Mouse (Mus musculus) liver, embryonic 13.5 days (tissue): Measurements from ENCODE around the gene Pgs1. TPM values are rescaled to one million over a fixed set of nuclear protein-coding genes. Genes with fewer than 3 reads are reported as not detected.

Experiments
- ATAC-seq: fragments of 200-750 bp; cut with Nextera tagmentation; 2 replicates; pipeline ENCODE4 v1.8.0; 2017; ENCODE audit warnings: low read depth, mild to moderate bottlenecking, moderate number of reproducible peaks, moderate library complexity
- DNase-seq: peaks from one replicate; pipeline ENCODE4 v3.0.0; 2022
- H3K27ac ChIP-seq: fragments of 300-500 bp; sonication (generic); 2 replicates; pipeline ENCODE4 v1.5.1; 2015; ENCODE audit warnings: moderate library complexity, mild to moderate bottlenecking, inconsistent platforms
- H3K27me3 ChIP-seq: fragments of 300-500 bp; sonication (generic); 2 replicates; pipeline ENCODE4 v1.6.1; 2015; ENCODE audit warnings: mild to moderate bottlenecking, inconsistent platforms
- H3K36me3 ChIP-seq: fragments of 300-500 bp; sonication (generic); 2 replicates; pipeline ENCODE4 v1.6.1; 2015; ENCODE audit warnings: mild to moderate bottlenecking, inconsistent platforms
- H3K4me1 ChIP-seq: fragments of 300-500 bp; sonication (generic); replicated peaks from 2 replicates; pipeline ENCODE4 v1.6.1; 2015; ENCODE audit warnings: inconsistent platforms
- H3K4me2 ChIP-seq: fragments of 300-500 bp; sonication (generic); 2 replicates; pipeline ENCODE4 v1.6.1; 2015; ENCODE audit warnings: inconsistent platforms, mild to moderate bottlenecking, moderate library complexity
- H3K4me3 ChIP-seq: fragments of 300-500 bp; sonication (generic); replicated peaks from 2 replicates; pipeline ENCODE4 v1.5.1; 2015; ENCODE audit warnings: mild to moderate bottlenecking, inconsistent platforms
- H3K9ac ChIP-seq: fragments of 300-500 bp; sonication (generic); 2 replicates; pipeline ENCODE4 v1.6.1; 2015; ENCODE audit warnings: mild to moderate bottlenecking, inconsistent platforms
- H3K9me3 ChIP-seq: fragments of 300-500 bp; sonication (generic); replicated peaks from 2 replicates; pipeline ENCODE4 v1.6.1; 2016; ENCODE audit warnings: inconsistent platforms
- WGBS: fragments of 180-500 bp; shearing (Covaris S2); methylation state at CpG from one replicate; pipeline ENCODE4 v1.1.7; 2015; ENCODE audit not compliant: insufficient replicate concordance; 5-methylcytosine and 5-hydroxymethylcytosine counted together
- polyA plus RNA-seq: library from polyadenylated mRNA; unstranded; fragments of >200 nt; fragmentation: Nextera tagmentation; extraction: Ambion mirVana; gene quantifications from 2 replicates; pipeline ENCODE4 v1.2.1, GENCODE M21; 2015

The Pgs1 gene
- polyA plus RNA-seq, 1 experiment from 2014 or later, result 18.1 TPM

DNA sequence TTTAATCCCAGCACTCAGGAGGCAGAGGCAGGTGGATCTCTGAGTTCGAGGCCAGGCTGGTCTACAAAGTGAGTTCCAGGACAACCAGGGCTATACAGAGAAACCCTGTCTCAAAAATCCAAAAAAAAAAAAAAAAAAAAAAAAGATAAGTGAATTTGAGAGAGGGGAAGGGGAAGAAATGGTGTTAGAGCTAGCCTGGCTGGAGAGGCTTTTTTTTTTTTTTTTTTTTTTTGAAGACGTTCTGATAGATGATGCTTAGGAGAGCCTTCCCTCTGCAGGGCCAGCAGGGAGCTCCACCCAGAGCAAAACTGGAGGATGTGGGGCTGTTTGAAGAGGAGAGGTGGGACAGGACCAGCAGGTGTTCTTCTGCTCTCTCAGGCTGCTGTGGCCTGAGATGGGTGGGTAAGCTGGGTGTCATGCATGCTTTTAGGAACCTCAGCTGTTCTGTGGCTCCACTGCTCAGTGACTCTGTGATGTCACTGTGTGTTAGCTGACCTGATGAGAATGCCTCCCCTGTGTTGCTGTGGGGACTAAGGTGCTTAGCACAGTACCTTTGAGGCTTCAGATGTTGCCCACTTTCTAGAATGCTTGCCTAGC lies 14.3 kb upstream of the Pgs1 start:
- peaks cover 14% of the 10 kb centered on the region for H3K36me3 ChIP-seq
- H3K4me1 ChIP-seq, result peaks cover 77% of the 10 kb centered on the region
- ATAC-seq (no peak), DNase-seq (no peak)
- H3K4me3 ChIP-seq, result no peak overlapping the region
- no peaks in the 10 kb centered on the region for H3K9me3 ChIP-seq
- H3K27me3 ChIP-seq, result peaks cover 71% of the 10 kb centered on the region
- no peak overlapping the region for H3K9ac ChIP-seq
- H3K4me2 ChIP-seq, result no peak overlapping the region
- H3K27ac ChIP-seq, result no peak overlapping the region
- WGBS, result 46% methylated on average over 2 of the region's 2 CpGs

DNA sequence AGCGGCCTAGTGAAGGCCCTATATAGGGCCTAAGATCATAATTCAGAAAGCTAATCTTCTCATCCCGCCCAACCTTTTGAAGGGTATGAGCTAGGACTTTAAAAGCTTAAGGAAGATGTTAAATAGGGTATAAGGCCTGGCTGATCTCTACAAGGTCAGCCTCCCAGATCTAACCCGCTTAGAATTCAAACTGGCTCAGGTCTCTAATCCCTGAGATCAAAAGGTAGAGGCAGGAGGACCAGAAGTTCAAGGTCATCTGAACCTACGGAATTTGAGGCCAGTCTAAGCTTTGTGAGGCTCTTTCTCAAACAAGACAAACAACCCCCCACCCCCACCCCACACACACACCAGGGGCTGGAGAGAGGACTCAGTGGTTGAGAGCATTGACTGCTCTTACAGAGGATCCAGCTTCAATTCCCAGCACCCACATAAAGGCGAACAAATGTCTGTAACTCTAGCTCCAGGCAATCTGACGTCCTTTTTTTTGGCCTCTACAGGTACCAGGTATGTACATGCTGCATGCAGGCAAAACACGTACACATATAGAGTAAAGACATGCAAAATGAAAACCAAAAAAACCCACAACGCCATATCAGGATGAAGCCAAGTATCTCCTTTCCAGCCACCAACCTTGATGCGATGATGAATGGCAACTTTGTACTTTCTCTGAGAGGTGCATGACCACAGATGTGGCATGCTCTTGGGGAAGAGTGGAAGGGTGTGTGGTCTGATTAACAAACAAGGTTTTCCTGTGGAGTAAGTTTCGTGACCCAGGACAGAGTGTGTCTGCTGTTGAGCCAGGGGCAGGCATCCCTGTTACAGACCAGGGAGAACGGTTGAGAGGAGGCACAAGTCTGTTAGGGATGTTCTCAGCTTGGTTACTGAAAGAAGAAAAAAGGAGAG lies 13.2 kb upstream of the Pgs1 start:
- H3K4me3 ChIP-seq, result no peak overlapping the region
- H3K4me2 ChIP-seq, result no peak overlapping the region
- 51% methylated on average over 11 of the region's 11 CpGs for WGBS
- H3K4me1 ChIP-seq, result peaks cover 66% of the 10 kb centered on the region
- peaks cover 2% of the 10 kb centered on the region for H3K36me3 ChIP-seq
- H3K9ac ChIP-seq, result no peak overlapping the region
- no peak for DNase-seq
- H3K27me3 ChIP-seq, result peaks cover 60% of the 10 kb centered on the region
- no peak for ATAC-seq
- no peaks in the 10 kb centered on the region for H3K9me3 ChIP-seq
- no peak overlapping the region for H3K27ac ChIP-seq

GRCm38 (mm10) chr11:117973569-117973968 lies 12.5 kb upstream of the Pgs1 start:
- no peak overlapping the region for H3K4me3 ChIP-seq
- no peaks in the 10 kb centered on the region for H3K9me3 ChIP-seq
- no peak overlapping the region for H3K27ac ChIP-seq
- H3K36me3 ChIP-seq, result no peaks in the 10 kb centered on the region
- WGBS, result 38% methylated on average over 5 of the region's 5 CpGs
- H3K4me1 ChIP-seq, result peaks cover 59% of the 10 kb centered on the region
- peaks cover 54% of the 10 kb centered on the region for H3K27me3 ChIP-seq
- ATAC-seq (no peak), DNase-seq (no peak)
- no peak overlapping the region for H3K4me2 ChIP-seq
- H3K9ac ChIP-seq, result no peak overlapping the region

DNA sequence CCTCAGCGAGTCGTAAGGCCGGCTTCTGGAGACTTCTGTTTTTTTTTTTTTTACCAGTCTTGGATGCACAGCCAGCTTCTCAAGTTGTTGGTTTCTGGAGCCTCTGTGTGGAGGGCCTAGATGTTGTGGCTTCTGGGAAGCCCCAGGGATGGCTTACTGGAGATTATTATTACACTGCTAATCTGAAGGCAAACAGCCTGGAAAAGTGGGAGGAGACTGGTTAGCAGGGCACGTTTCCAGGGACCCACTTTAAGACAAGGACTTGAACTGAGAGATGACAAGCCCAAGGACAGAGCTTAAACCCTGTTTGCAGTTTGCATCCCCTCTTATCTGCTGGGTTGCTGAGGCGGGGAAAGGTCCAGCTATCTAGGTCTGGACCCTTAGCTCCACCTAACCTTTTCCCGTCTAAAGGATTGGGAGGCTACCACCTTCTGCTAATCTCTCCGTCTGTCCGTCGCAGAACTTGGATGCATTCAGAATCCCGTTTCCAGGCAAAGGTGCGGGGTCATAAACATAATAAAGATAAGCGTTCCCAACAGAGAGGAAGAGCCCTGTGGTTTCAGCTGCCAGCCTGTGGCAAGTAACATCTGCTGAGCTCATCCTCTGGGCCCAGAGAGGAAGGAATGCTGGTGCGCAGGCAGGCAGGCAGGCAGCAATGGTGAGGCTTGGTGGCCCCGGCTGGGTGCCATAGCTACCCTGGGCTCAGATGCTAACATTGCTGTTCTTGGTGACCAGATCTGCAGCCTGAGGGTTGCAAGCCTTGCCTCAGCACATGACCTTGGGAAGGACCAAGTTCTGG lies 11.6 kb upstream of the Pgs1 start:
- H3K4me3 ChIP-seq, result no peak overlapping the region
- peaks cover 53% of the 10 kb centered on the region for H3K4me1 ChIP-seq
- no peaks in the 10 kb centered on the region for H3K9me3 ChIP-seq
- 5% methylated on average over 14 of the region's 14 CpGs for WGBS
- 0 out of 2 replicates have a peak overlapping the region, but pooled peaks have one; percentile 29 for H3K27ac ChIP-seq
- no peaks in the 10 kb centered on the region for H3K36me3 ChIP-seq
- ATAC-seq, result no peak
- no peak overlapping the region for H3K4me2 ChIP-seq
- H3K27me3 ChIP-seq, result peaks cover 55% of the 10 kb centered on the region
- no peak for DNase-seq
- no peak overlapping the region for H3K9ac ChIP-seq

GRCm38 (mm10) chr11:117975211-117975967 lies 10.7 kb upstream of the Pgs1 start:
- Histone ChIP-seq H3K9me3 (no peaks in the 10 kb centered on the region), H3K4me2 (no peak overlapping the region), H3K27ac (no peak overlapping the region; the same call in 1 of the 2 replicates), H3K4me1 (peaks cover 44% of the 10 kb centered on the region), H3K36me3 (no peaks in the 10 kb centered on the region), H3K4me3 (no peak overlapping the region), H3K27me3 (peaks cover 54% of the 10 kb centered on the region), H3K9ac (no peak overlapping the region)
- ATAC-seq, result no peak
- 29% methylated on average over 18 of the region's 18 CpGs for WGBS
- DNase-seq, result no peak

- Histone ChIP-seq H3K4me3 (no peak overlapping the region), H3K9me3 (no peaks in the 10 kb centered on the region), H3K4me2 (no peak overlapping the region), H3K27me3 (peaks cover 52% of the 10 kb centered on the region), H3K4me1 (peaks cover 37% of the 10 kb centered on the region), H3K9ac (no peak overlapping the region), H3K36me3 (no peaks in the 10 kb centered on the region), H3K27ac (no peak overlapping the region)
- DNase-seq (no peak), ATAC-seq (no peak)
- 30% methylated on average over 8 of the region's 8 CpGs for WGBS
Observed at GRCm38 (mm10) chr11:117976081-117976582, 10.0 kb upstream of the Pgs1 start.

GRCm38 (mm10) chr11:117977694-117978360 lies 8.3 kb upstream of the Pgs1 start:
- Histone ChIP-seq H3K36me3 (no peaks in the 10 kb centered on the region), H3K4me1 (peaks cover 34% of the 10 kb centered on the region), H3K27me3 (peaks cover 45% of the 10 kb centered on the region), H3K9ac (no peak overlapping the region), H3K4me3 (no peak overlapping the region), H3K27ac (no peak overlapping the region), H3K4me2 (no peak overlapping the region), H3K9me3 (no peaks in the 10 kb centered on the region)
- WGBS, result 50% methylated on average over 5 of the region's 5 CpGs
- DNase-seq (no peak), ATAC-seq (no peak)

- Histone ChIP-seq H3K9ac (no peak overlapping the region), H3K36me3 (no peaks in the 10 kb centered on the region), H3K27ac (no peak overlapping the region), H3K4me1 (peaks cover 19% of the 10 kb centered on the region), H3K4me3 (no peak overlapping the region), H3K4me2 (no peak overlapping the region), H3K9me3 (no peaks in the 10 kb centered on the region), H3K27me3 (peaks cover 30% of the 10 kb centered on the region)
- WGBS, result 52% methylated on average over 7 of the region's 7 CpGs
- DNase-seq (no peak), ATAC-seq (no peak)
Observed at GRCm38 (mm10) chr11:117979388-117979787, 6.7 kb upstream of the Pgs1 start.

DNA sequence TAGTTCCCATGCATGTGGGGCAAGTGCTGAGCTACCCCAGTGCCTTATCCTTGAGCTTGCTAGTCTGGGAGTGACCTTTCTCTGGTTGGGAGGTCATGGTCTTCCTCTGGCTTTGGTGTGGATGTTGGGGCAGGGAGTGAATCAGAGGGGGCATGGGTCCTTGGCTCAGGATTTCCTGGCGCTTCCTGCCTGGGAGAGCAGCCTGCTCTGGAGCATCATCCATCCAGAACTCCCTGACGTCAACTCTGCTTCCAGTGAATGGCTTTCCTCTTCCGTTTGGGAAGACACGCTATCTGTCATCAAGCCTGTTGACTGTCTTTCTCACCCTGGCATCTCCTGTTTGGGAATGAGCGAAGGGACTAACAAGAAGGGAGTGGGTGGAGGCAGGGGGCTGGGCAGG lies 3.7 kb upstream of the Pgs1 start:
- DNase-seq (no peak), ATAC-seq (no peak)
- WGBS, result 52% methylated on average over 5 of the region's 5 CpGs

GRCm38 (mm10) chr11:117983770-117984169 lies 2.3 kb upstream of the Pgs1 start:
- Histone ChIP-seq H3K27me3 (peaks cover 5% of the 10 kb centered on the region; the same call in 1 of the 2 replicates), H3K4me1 (peaks cover 25% of the 10 kb centered on the region), H3K9me3 (no peaks in the 10 kb centered on the region), H3K9ac (no peak overlapping the region), H3K36me3 (no peaks in the 10 kb centered on the region), H3K4me3 (no peak overlapping the region), H3K27ac (no peak overlapping the region), H3K4me2 (no peak overlapping the region)
- DNase-seq, result no peak
- WGBS, result 62% methylated on average over 7 of the region's 7 CpGs
- ATAC-seq, result no peak

More for the DNA sequence above, 3.7 kb upstream of the Pgs1 start:
- Histone ChIP-seq H3K9ac (no peak overlapping the region), H3K36me3 (no peaks in the 10 kb centered on the region), H3K9me3 (no peaks in the 10 kb centered on the region), H3K27me3 (peaks cover 5% of the 10 kb centered on the region), H3K4me2 (no peak overlapping the region), H3K27ac (no peak overlapping the region), H3K4me1 (peaks cover 11% of the 10 kb centered on the region), H3K4me3 (no peak overlapping the region)
